Mouse (Mus musculus) neural tube, embryonic 14.5 days (tissue): ENCODE measurements around the gene Tollip. TPM values are rescaled to one million over a fixed set of nuclear protein-coding genes. Genes with fewer than 3 reads are reported as not detected.

ENCODE experiments used
- ATAC-seq: fragments of 200-750 bp; cut with Nextera tagmentation; 2 replicates; pipeline ENCODE4 v1.8.0; 2017; ENCODE audit warnings: low read depth, mild to moderate bottlenecking, moderate TSS enrichment, moderate library complexity
- H3K27ac ChIP-seq: fragments of 300-500 bp; sonication (generic); 2 replicates; pipeline ENCODE4 v1.5.1; 2014; ENCODE audit warnings: low read depth, mild to moderate bottlenecking, control low read depth, low read length, moderate library complexity, mixed read lengths
- H3K27me3 ChIP-seq: fragments of 300-500 bp; sonication (generic); 2 replicates; pipeline ENCODE4 v1.6.1; 2014; ENCODE audit warnings: low read length; ENCODE audit not compliant: control insufficient read depth, insufficient read depth
- H3K36me3 ChIP-seq: fragments of 300-500 bp; sonication (generic); 2 replicates; pipeline ENCODE4 v1.6.1; 2014; ENCODE audit warnings: low read length, mixed read lengths; ENCODE audit not compliant: control insufficient read depth, insufficient read depth
- H3K4me1 ChIP-seq: fragments of 300-500 bp; sonication (generic); 2 replicates; pipeline ENCODE4 v1.6.1; 2014; ENCODE audit warnings: low read length; ENCODE audit not compliant: control insufficient read depth, insufficient read depth
- H3K4me2 ChIP-seq: fragments of 300-500 bp; sonication (generic); 2 replicates; pipeline ENCODE4 v1.6.1; 2014; ENCODE audit warnings: mild to moderate bottlenecking, low read depth, low read length, control low read depth
- H3K4me3 ChIP-seq: fragments of 300-500 bp; sonication (generic); 2 replicates; pipeline ENCODE4 v1.5.1; 2014; ENCODE audit warnings: low read depth, low read length, control low read depth, mixed read lengths
- H3K9ac ChIP-seq: fragments of 300-500 bp; sonication (generic); replicated peaks from 2 replicates; pipeline ENCODE4 v1.6.1; 2014; ENCODE audit warnings: low read depth, mild to moderate bottlenecking, control low read depth, low read length, mixed read lengths
- H3K9me3 ChIP-seq: fragments of 300-500 bp; sonication (generic); 2 replicates; pipeline ENCODE4 v1.6.1; 2016; ENCODE audit warnings: low read length; ENCODE audit not compliant: control insufficient read depth
- WGBS: fragments of 180-500 bp; shearing (Covaris S2); extraction: QIAGEN DNeasy Blood & Tissue Kit; methylation state at CpG from one replicate; pipeline ENCODE4 v1.1.7; 2014; 5-methylcytosine and 5-hydroxymethylcytosine counted together
- polyA plus RNA-seq: library from polyadenylated mRNA; unstranded; fragments of >200 nt; fragmentation: Nextera tagmentation; extraction: Ambion mirVana; gene quantifications from 2 replicates; pipeline ENCODE4 v1.2.1, GENCODE M21; 2014

Tollip gene
- polyA plus RNA-seq, 1 experiment from 2014 or later: 69.2 TPM

GRCm38 (mm10) chr7:141955565-141956173, 37.4 kb upstream of the Tollip start:
- Histone ChIP-seq H3K27ac (no peak overlapping the region), H3K9me3 (no peaks in the 10 kb centered on the region), H3K4me3 (no peak overlapping the region), H3K9ac (no peak overlapping the region), H3K36me3 (no peaks in the 10 kb centered on the region), H3K4me1 (peaks cover 63% of the 10 kb centered on the region), H3K27me3 (no peaks in the 10 kb centered on the region), H3K4me2 (no peak overlapping the region)
- WGBS: 65% methylated on average over 5 of the region's 5 CpGs
- ATAC-seq: no peak

GRCm38 (mm10) chr7:141953616-141954015, 35.3 kb upstream of the Tollip start:
- H3K27me3 ChIP-seq: peaks cover 6% of the 10 kb centered on the region; the same call in 1 of the 2 replicates
- no peaks in the 10 kb centered on the region for H3K9me3 ChIP-seq
- no peak overlapping the region for H3K9ac ChIP-seq
- 80% methylated on average over 6 of the region's 6 CpGs for WGBS
- no peak overlapping the region for H3K27ac ChIP-seq
- H3K4me1 ChIP-seq: peaks cover 52% of the 10 kb centered on the region
- ATAC-seq: no peak
- no peak overlapping the region for H3K4me3 ChIP-seq
- H3K36me3 ChIP-seq: no peaks in the 10 kb centered on the region
- H3K4me2 ChIP-seq: no peak overlapping the region

GRCm38 (mm10) chr7:141952920-141953319, 34.6 kb upstream of the Tollip start:
- 81% methylated on average over 4 of the region's 4 CpGs for WGBS
- Histone ChIP-seq H3K4me2 (no peak overlapping the region), H3K4me3 (no peak overlapping the region), H3K9me3 (no peaks in the 10 kb centered on the region), H3K27ac (no peak overlapping the region), H3K4me1 (peaks cover 54% of the 10 kb centered on the region), H3K36me3 (no peaks in the 10 kb centered on the region), H3K9ac (no peak overlapping the region), H3K27me3 (peaks cover 6% of the 10 kb centered on the region; the same call in 1 of the 2 replicates)
- no peak for ATAC-seq

- Histone ChIP-seq H3K27me3 (peaks cover 6% of the 10 kb centered on the region; the same call in 1 of the 2 replicates), H3K4me2 (peak overlapping the region; percentile 91), H3K4me1 (peaks cover 45% of the 10 kb centered on the region), H3K9me3 (no peaks in the 10 kb centered on the region), H3K9ac (no peak overlapping the region), H3K4me3 (peak overlapping the region; percentile 89; the same call in 1 of the 2 replicates), H3K36me3 (no peaks in the 10 kb centered on the region), H3K27ac (no peak overlapping the region)
- 76% methylated on average over 4 of the region's 4 CpGs for WGBS
- ATAC-seq: no peak
Measured at GRCm38 (mm10) chr7:141951821-141952220, 33.5 kb upstream of the Tollip start.

GRCm38 (mm10) chr7:141950104-141951013, 32.1 kb upstream of the Tollip start:
- WGBS: 1% methylated on average over 72 of the region's 84 CpGs
- Histone ChIP-seq H3K4me2 (peak overlapping the region; percentile 91), H3K36me3 (no peaks in the 10 kb centered on the region), H3K4me1 (peaks cover 37% of the 10 kb centered on the region), H3K27ac (peak overlapping the region; percentile 98), H3K9me3 (no peaks in the 10 kb centered on the region), H3K9ac (peak overlapping the region; percentile 98), H3K27me3 (peaks cover 6% of the 10 kb centered on the region; the same call in 1 of the 2 replicates), H3K4me3 (peak overlapping the region; percentile 89)
- ATAC-seq: peak; percentile 36

GRCm38 (mm10) chr7:141949799-141950103, 31.4 kb upstream of the Tollip start:
- Histone ChIP-seq H3K4me1 (peaks cover 32% of the 10 kb centered on the region), H3K27ac (peak overlapping the region; percentile 98), H3K36me3 (no peaks in the 10 kb centered on the region), H3K27me3 (peaks cover 6% of the 10 kb centered on the region; the same call in 1 of the 2 replicates), H3K9me3 (no peaks in the 10 kb centered on the region), H3K4me2 (peak overlapping the region; percentile 91), H3K4me3 (peak overlapping the region; percentile 89), H3K9ac (peak overlapping the region; percentile 98)
- WGBS: under 1% methylated on average over 30 of the region's 54 CpGs
- ATAC-seq: peak; percentile 30

DNA sequence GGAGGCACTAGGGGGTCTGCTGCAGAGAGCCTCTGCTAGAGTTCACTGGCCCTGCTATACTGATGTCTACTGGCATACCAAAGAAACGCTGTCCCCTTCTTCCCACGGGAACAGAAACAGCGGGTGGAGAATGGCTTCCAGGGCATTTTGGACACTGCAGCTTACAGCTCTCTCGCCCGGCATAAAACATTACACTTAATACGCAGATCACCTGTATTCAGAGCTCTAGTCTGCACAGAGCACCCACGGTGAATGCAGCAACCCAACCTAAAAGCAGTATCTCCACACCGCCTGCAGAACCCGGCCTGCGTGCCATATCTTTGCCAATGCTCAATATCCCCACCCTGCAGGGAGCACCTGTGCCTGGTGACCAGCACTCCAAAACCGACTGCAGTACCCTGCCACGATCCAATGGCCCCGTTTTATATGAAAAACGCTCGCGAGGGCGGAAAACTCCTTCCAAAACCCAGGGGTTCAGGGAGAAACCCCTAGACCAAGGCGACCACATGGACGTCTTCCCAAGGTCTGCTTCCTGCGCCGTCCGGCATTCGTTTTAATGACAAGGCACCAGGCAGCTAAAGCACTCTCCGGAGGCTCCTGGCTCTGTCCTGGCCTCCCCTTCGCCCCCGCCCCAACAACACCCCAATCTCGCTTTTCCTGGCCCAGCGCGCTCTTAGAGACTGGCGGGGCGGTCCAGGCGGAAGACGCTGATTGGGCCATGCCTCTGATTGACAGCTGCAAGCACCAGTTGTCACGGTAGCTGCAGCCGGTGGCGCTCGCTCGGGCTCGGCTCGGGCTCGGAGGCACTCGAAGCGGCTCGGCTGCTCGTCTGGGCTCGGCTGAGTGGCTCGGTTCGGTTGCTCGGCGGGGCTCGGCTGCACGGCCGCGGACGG, 30.8 kb upstream of the Tollip start, which contains the start of gene Brsk2:
Gene Brsk2 (plus strand): TSS at position 846 of the 893 bp plus-strand sequence.
- no peaks in the 10 kb centered on the region for H3K36me3 ChIP-seq
- peak within 1 kb of the TSS; percentile 98 for H3K27ac ChIP-seq
- WGBS: 2% methylated on average over 49 of the region's 55 CpGs
- H3K9me3 ChIP-seq: no peaks in the 10 kb centered on the region
- peak within 1 kb of the TSS; percentile 98 for H3K9ac ChIP-seq
- H3K4me1 ChIP-seq: peaks cover 27% of the 10 kb centered on the region
- peak within 1 kb of the TSS; percentile 91 for H3K4me2 ChIP-seq
- peaks cover 6% of the 10 kb centered on the region; the same call in 1 of the 2 replicates for H3K27me3 ChIP-seq
- H3K4me3 ChIP-seq: peak within 1 kb of the TSS; percentile 89
- ATAC-seq: peak; percentile 93

GRCm38 (mm10) chr7:141948045-141948444, 29.7 kb upstream of the Tollip start:
- peaks cover 6% of the 10 kb centered on the region; the same call in 1 of the 2 replicates for H3K27me3 ChIP-seq
- 44% methylated on average over 1 of the region's 1 CpGs for WGBS
- H3K4me1 ChIP-seq: peaks cover 27% of the 10 kb centered on the region
- H3K4me2 ChIP-seq: peak overlapping the region; percentile 91
- ATAC-seq: no peak
- H3K36me3 ChIP-seq: no peaks in the 10 kb centered on the region
- H3K4me3 ChIP-seq: no peak overlapping the region
- no peak overlapping the region for H3K9ac ChIP-seq
- no peak overlapping the region for H3K27ac ChIP-seq
- no peaks in the 10 kb centered on the region for H3K9me3 ChIP-seq
